11 mouse cellular contexts compared by ENCODE assay signal in the genomic region with DNA sequence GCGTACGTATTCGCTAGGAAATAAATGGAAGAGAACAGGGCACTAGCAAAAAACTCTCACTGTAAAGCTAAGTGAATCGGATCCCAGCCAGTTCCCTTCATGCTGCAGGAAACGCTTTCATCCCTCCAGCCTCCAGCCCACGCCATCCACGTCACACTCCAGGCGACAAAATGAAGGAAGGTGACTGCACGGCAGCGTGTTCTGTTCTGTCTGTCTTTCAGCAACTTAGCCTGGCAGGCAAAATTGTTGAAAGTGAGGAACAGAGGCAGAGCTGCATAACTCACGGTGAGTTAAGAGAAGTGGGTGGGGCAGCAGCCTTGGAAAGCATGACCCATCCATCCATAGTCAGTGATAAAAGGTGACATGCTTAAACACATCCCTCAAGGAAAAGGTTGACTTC.
DNase-seq lines count a peak whose midpoint lies in the region; ATAC-seq and TF ChIP-seq lines count a peak whose summit lies in the region.
"Had no signal": no experiment of that assay in that cellular context is flagged by ENCODE, and none has a peak within 500 bp of the region (broad histone marks: within the 10 kb centered on the region; RNA-seq: fewer than 3 reads in every experiment).

No protein-coding gene starts in this region.

- no peak for TF ChIP-seq CTCF in left cerebral cortex, adult 2 months (IDR thresholded peaks at IDR 0.05)

- peak overlapping the region; percentile 37; the same call in 1 of the 2 replicates for H3K27ac ChIP-seq in heart, embryonic 12.5 days (ENCODE audit: poor library complexity, severe bottlenecking)
- H3K27ac ChIP-seq in limb, embryonic 12.5 days: peak overlapping the region; percentile 60
- no peak overlapping the region; the same call in 1 of the 2 replicates for H3K27ac ChIP-seq in limb, embryonic 10.5 days
- no peak overlapping the region for H3K27ac ChIP-seq in left cerebral cortex, adult 2 months
- H3K27ac ChIP-seq in stomach, embryonic 16.5 days (ENCODE audit: low read length): peak overlapping the region; percentile 75
- H3K27ac ChIP-seq: liver, embryonic 12.5 days had no signal

- no peak overlapping the region for H3K4me3 ChIP-seq in heart, embryonic 12.5 days
- H3K4me3 ChIP-seq in limb, embryonic 12.5 days (replicated peaks): no peak overlapping the region
- no peak overlapping the region for H3K4me3 ChIP-seq in limb, embryonic 10.5 days
- H3K4me3 ChIP-seq in left cerebral cortex, adult 2 months: no peak overlapping the region
- H3K4me3 ChIP-seq in stomach, embryonic 16.5 days (replicated peaks; ENCODE audit: low read length): peak overlapping the region; percentile 12; the same call in 1 of the 2 replicates
- H3K4me3 ChIP-seq: liver, embryonic 12.5 days had no signal

- no peaks in the 10 kb centered on the region for H3K27me3 ChIP-seq in heart, embryonic 12.5 days (replicated peaks)
- no peaks in the 10 kb centered on the region for H3K27me3 ChIP-seq in limb, embryonic 12.5 days
- H3K27me3 ChIP-seq in limb, embryonic 10.5 days (ENCODE audit: low read depth, poor library complexity, severe bottlenecking): no peaks in the 10 kb centered on the region
- H3K27me3 ChIP-seq in stomach, embryonic 16.5 days (ENCODE audit: control insufficient read depth, insufficient read depth, low read length): no peaks in the 10 kb centered on the region
- H3K27me3 ChIP-seq: liver, embryonic 12.5 days had no signal

- H3K36me3 ChIP-seq in heart, embryonic 12.5 days: no peaks in the 10 kb centered on the region
- H3K36me3 ChIP-seq in limb, embryonic 12.5 days: no peaks in the 10 kb centered on the region
- no peaks in the 10 kb centered on the region for H3K36me3 ChIP-seq in limb, embryonic 10.5 days
- H3K36me3 ChIP-seq in stomach, embryonic 16.5 days (ENCODE audit: control insufficient read depth, insufficient read depth, low read length): no peaks in the 10 kb centered on the region
- H3K36me3 ChIP-seq: liver, embryonic 12.5 days had no signal

- peak overlapping the region; percentile 53 for H3K4me2 ChIP-seq in heart, embryonic 12.5 days
- H3K4me2 ChIP-seq in limb, embryonic 12.5 days: peak overlapping the region; percentile 44
- peak overlapping the region; percentile 48 for H3K4me2 ChIP-seq in stomach, embryonic 16.5 days (ENCODE audit: low read depth, low read length)
- H3K4me2 ChIP-seq: liver, embryonic 12.5 days had no signal

- 40% methylated on average over 11 of the region's 11 CpGs for WGBS in heart, embryonic 12.5 days
- WGBS in limb, embryonic 12.5 days: 29% methylated on average over 11 of the region's 11 CpGs
- whole genome bisulfite sequencing in limb, embryonic 10.5 days: 42% methylated on average over 11 of the region's 11 CpGs
- WGBS in stomach, embryonic 16.5 days: 33% methylated on average over 11 of the region's 11 CpGs

- ATAC-seq in heart, embryonic 12.5 days (ENCODE audit: insufficient number of reproducible peaks, low FRiP score): no peak
- no peak for ATAC-seq in limb, embryonic 12.5 days (ENCODE audit: insufficient number of reproducible peaks, insufficient read depth, low FRiP score, low TSS enrichment, low read depth)
- ATAC-seq in stomach, embryonic 16.5 days (ENCODE audit: insufficient read depth, low FRiP score): no peak
- ATAC-seq: liver, embryonic 12.5 days had no signal

- DNase-seq in heart, adult 11 months: no peak
- DNase-seq in limb, embryonic 10.5 days (ENCODE audit: low spot score): no peak
- peak; percentile 59 to 65 for DNase-seq in left cerebral cortex, adult 2 months (ENCODE audit: extremely low spot score in 1 of 2, low spot score in 2 of 2)
- DNase-seq in urinary bladder, postnatal 10 days (ENCODE audit: low spot score): no peak
- no peak for DNase-seq in ovary, postnatal 36 days (ENCODE audit: low spot score)
- DNase-seq: kidney, postnatal 36 days; retina, postnatal 1 day had no signal

- intact Hi-C loops in left cerebral cortex, adult 2 months (cut with DNase I): loop anchor here (2.0 kb wide), 1 partner anchor 64 kb away; the partner anchor contains the start of gene Lrch1

- H3K9me3 ChIP-seq in heart, embryonic 12.5 days (replicated peaks): no peaks in the 10 kb centered on the region
- no peaks in the 10 kb centered on the region for H3K9me3 ChIP-seq in limb, embryonic 12.5 days
- no peaks in the 10 kb centered on the region for H3K9me3 ChIP-seq in limb, embryonic 10.5 days (replicated peaks)
- no peaks in the 10 kb centered on the region for H3K9me3 ChIP-seq in stomach, embryonic 16.5 days (replicated peaks; ENCODE audit: control insufficient read depth, low read length)
- H3K9me3 ChIP-seq: liver, embryonic 12.5 days had no signal

- H3K9ac ChIP-seq in heart, embryonic 12.5 days: no peak overlapping the region
- no peak overlapping the region for H3K9ac ChIP-seq in limb, embryonic 12.5 days (replicated peaks)
- H3K9ac ChIP-seq in stomach, embryonic 16.5 days (ENCODE audit: low read length): 0 out of 2 replicates have a peak overlapping the region, but pooled peaks have one; percentile 2
- H3K9ac ChIP-seq: liver, embryonic 12.5 days had no signal

- peaks cover 58% of the 10 kb centered on the region for H3K4me1 ChIP-seq in heart, embryonic 12.5 days (replicated peaks)
- H3K4me1 ChIP-seq in limb, embryonic 12.5 days (replicated peaks): peaks cover 51% of the 10 kb centered on the region
- H3K4me1 ChIP-seq in limb, embryonic 10.5 days: peaks cover 42% of the 10 kb centered on the region
- H3K4me1 ChIP-seq in stomach, embryonic 16.5 days (ENCODE audit: control insufficient read depth, insufficient read depth, low read length): peaks cover 50% of the 10 kb centered on the region

Comparison
In these comparisons a context has a peak if more than half of its experiments do, and no peak if none do; other contexts are left out.
1. H3K27ac ChIP-seq: peak in heart, embryonic 12.5 days (single experiment), limb, embryonic 12.5 days (single experiment) and stomach, embryonic 16.5 days (single experiment); none in limb, embryonic 10.5 days (single experiment) and left cerebral cortex, adult 2 months (single experiment).
2. DNase-seq: peak in left cerebral cortex, adult 2 months (2 of 2); none in heart, adult 11 months (single experiment), limb, embryonic 10.5 days (single experiment), urinary bladder, postnatal 10 days (single experiment) and ovary, postnatal 36 days (single experiment).
3. Peak in every context shown above with its lines, with median percentiles within 50 percentile points of each other: H3K4me2 ChIP-seq.